Mouse (Mus musculus): ENCODE data around the gene Itga8. TPM values are rescaled to one million over a fixed set of nuclear protein-coding genes. Genes with fewer than 3 reads are reported as not detected.

Itga8 gene
- polyA plus RNA-seq, 1 experiment from 2014 or later = 2.4 TPM

DNA sequence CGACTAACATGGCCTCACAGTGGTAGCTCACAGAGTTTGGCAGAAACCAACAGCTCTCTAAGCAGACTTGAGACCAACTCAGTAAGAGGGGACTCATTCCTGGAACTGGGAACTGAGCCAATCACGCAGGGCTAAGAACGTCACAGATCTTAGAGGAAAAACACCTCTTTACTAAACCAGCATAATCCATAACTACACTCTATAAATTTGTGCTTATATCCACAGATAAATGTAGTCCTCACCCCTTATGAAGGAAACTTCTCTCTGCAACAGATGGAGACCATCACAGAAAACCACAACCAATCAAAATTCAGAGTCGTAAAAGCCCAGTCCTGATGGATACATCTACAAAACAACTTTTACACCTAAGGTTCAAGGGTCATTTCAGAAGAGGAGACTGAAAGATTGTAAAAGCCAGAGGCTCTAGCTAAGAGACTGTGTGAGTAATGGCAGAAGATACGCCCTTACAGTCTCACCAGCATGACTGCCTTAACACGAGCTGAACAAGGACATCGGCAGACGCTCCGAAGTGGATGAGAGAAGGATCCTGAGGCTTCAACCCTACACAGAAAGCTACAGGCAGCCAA lies 3.4 kb upstream of the Itga8 start:
- 83% methylated on average over 9 of the region's 9 CpGs for WGBS
- Histone ChIP-seq H3K27me3 (ENCODE audit: control insufficient read depth, insufficient read depth, low read length) (no peaks in the 10 kb centered on the region), H3K27ac (ENCODE audit: low read depth, low read length) (no peak overlapping the region), H3K4me1 (ENCODE audit: control insufficient read depth, insufficient read depth, low read length) (peaks cover 2% of the 10 kb centered on the region; the same call in 1 of the 2 replicates), H3K4me2 (ENCODE audit: low read depth, low read length) (no peak overlapping the region), H3K9ac (replicated peaks; ENCODE audit: low read depth, low read length) (no peak overlapping the region), H3K9me3 (ENCODE audit: control insufficient read depth, low read length) (no peaks in the 10 kb centered on the region), H3K4me3 (ENCODE audit: low read depth, low read length) (no peak overlapping the region), H3K36me3 (ENCODE audit: control insufficient read depth, insufficient read depth, low read length) (no peaks in the 10 kb centered on the region)
- ATAC-seq (ENCODE audit: low read depth) = no peak

GRCm38 (mm10) chr2:12300449-12301228 lies 1.1 kb downstream of the Itga8 start:
- H3K9ac ChIP-seq (replicated peaks; ENCODE audit: low read depth, low read length) = no peak overlapping the region
- peak overlapping the region; percentile 90 for H3K4me2 ChIP-seq (ENCODE audit: low read depth, low read length)
- H3K9me3 ChIP-seq (ENCODE audit: control insufficient read depth, low read length) = no peaks in the 10 kb centered on the region

DNA sequence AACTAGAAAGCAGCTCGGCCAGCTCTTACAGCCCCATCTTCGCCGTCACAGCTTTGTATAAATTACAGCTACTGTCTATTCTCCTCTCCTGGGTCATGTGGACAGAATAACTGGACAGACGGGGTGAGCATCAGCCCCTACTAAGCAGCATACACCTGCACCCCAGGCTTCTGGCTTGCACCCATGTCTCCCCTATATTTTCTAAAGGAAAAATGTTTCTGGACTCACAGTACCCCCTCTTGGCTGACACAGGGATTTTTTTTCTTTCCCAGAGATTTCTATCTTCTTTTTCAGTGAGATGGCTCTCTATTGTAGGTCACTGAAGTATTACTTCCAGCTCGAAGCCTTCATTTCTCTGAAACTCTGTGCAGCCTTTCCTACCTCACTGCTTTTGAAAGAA lies 4.4 kb downstream of the Itga8 start:
- no peak for ATAC-seq (ENCODE audit: low read depth)
- H3K9me3 ChIP-seq (ENCODE audit: control insufficient read depth, low read length) = no peaks in the 10 kb centered on the region
- H3K4me3 ChIP-seq (ENCODE audit: low read depth, low read length) = no peak overlapping the region
- peaks cover 2% of the 10 kb centered on the region; the same call in 1 of the 2 replicates for H3K4me1 ChIP-seq (ENCODE audit: control insufficient read depth, insufficient read depth, low read length)
- no peaks in the 10 kb centered on the region for H3K27me3 ChIP-seq (ENCODE audit: control insufficient read depth, insufficient read depth, low read length)
- H3K4me2 ChIP-seq (ENCODE audit: low read depth, low read length) = no peak overlapping the region
- H3K27ac ChIP-seq (ENCODE audit: low read depth, low read length) = no peak overlapping the region
- H3K9ac ChIP-seq (replicated peaks; ENCODE audit: low read depth, low read length) = no peak overlapping the region
- WGBS = 82% methylated on average over 5 of the region's 5 CpGs
- H3K36me3 ChIP-seq (ENCODE audit: control insufficient read depth, insufficient read depth, low read length) = no peaks in the 10 kb centered on the region

More at GRCm38 (mm10) chr2:12300449-12301228, 1.1 kb downstream of the Itga8 start:
- 74% methylated on average over 15 of the region's 15 CpGs for WGBS
- Histone ChIP-seq H3K36me3 (ENCODE audit: control insufficient read depth, insufficient read depth, low read length) (no peaks in the 10 kb centered on the region), H3K4me3 (ENCODE audit: low read depth, low read length) (peak overlapping the region; percentile 69), H3K27me3 (ENCODE audit: control insufficient read depth, insufficient read depth, low read length) (no peaks in the 10 kb centered on the region), H3K4me1 (ENCODE audit: control insufficient read depth, insufficient read depth, low read length) (peaks cover 2% of the 10 kb centered on the region; the same call in 1 of the 2 replicates), H3K27ac (ENCODE audit: low read depth, low read length) (no peak overlapping the region)
- ATAC-seq (ENCODE audit: low read depth) = 0 out of 2 replicates have a peak, but pooled peaks have one; percentile 3

DNA sequence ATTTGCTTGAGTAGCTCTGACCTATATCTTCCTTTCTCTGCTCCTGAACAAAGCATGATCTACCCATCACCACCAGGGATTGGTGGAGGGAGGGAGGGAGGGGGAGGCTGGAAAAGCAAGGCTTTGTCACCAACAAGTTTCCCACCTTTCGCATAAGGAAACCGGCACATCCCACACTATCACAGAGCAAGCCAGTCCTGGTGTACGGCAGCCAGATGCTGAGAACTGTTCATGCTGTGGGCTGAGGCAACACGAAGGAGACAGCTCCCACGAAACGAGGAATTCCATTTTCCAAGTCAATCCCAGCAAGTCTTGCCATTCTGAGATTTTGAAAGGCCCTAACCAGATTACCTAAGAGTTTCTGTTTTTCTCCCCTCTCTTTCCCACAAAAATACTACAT lies 6.6 kb downstream of the Itga8 start:
- no peaks in the 10 kb centered on the region for H3K9me3 ChIP-seq (ENCODE audit: control insufficient read depth, low read length)
- ATAC-seq (ENCODE audit: low read depth) = no peak
- WGBS = 95% methylated on average over 6 of the region's 6 CpGs

GRCm38 (mm10) chr2:12294060-12294459 lies 7.7 kb downstream of the Itga8 start:
- no peak overlapping the region for H3K9ac ChIP-seq (replicated peaks; ENCODE audit: low read depth, low read length)
- 84% methylated on average over 3 of the region's 3 CpGs for WGBS
- H3K27me3 ChIP-seq (ENCODE audit: control insufficient read depth, insufficient read depth, low read length) = no peaks in the 10 kb centered on the region
- no peak overlapping the region for H3K4me3 ChIP-seq (ENCODE audit: low read depth, low read length)
- no peaks in the 10 kb centered on the region for H3K36me3 ChIP-seq (ENCODE audit: control insufficient read depth, insufficient read depth, low read length)
- H3K27ac ChIP-seq (ENCODE audit: low read depth, low read length) = no peak overlapping the region
- no peaks in the 10 kb centered on the region for H3K4me1 ChIP-seq (ENCODE audit: control insufficient read depth, insufficient read depth, low read length)
- no peak overlapping the region for H3K4me2 ChIP-seq (ENCODE audit: low read depth, low read length)
- no peaks in the 10 kb centered on the region for H3K9me3 ChIP-seq (ENCODE audit: control insufficient read depth, low read length)
- ATAC-seq (ENCODE audit: low read depth) = no peak

More for the DNA sequence above, 6.6 kb downstream of the Itga8 start:
- Histone ChIP-seq H3K4me3 (ENCODE audit: low read depth, low read length) (no peak overlapping the region), H3K27me3 (ENCODE audit: control insufficient read depth, insufficient read depth, low read length) (no peaks in the 10 kb centered on the region), H3K27ac (ENCODE audit: low read depth, low read length) (no peak overlapping the region), H3K36me3 (ENCODE audit: control insufficient read depth, insufficient read depth, low read length) (no peaks in the 10 kb centered on the region), H3K4me1 (ENCODE audit: control insufficient read depth, insufficient read depth, low read length) (no peaks in the 10 kb centered on the region), H3K4me2 (ENCODE audit: low read depth, low read length) (no peak overlapping the region), H3K9ac (replicated peaks; ENCODE audit: low read depth, low read length) (no peak overlapping the region)

DNA sequence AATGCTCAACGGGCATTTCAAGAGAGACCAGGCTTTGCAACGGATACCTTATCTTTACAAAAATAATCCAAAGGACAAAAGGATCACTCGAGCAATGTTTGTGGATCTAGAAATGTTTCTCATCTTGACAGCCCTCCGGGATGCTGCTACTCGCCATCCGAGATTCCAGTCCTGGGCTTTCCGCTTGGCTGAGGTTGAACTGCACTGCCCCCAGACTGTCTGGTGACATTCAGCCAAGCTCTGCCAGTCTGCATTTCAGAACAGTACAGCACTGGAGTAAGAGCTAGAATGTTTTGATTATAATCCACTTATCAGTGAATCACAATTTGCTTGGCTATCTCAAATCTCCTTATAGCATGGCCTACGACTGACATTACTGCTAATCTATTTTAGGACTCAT lies 8.3 kb downstream of the Itga8 start:
- ATAC-seq (ENCODE audit: low read depth) = no peak
- no peaks in the 10 kb centered on the region for H3K9me3 ChIP-seq (ENCODE audit: control insufficient read depth, low read length)
- H3K9ac ChIP-seq (replicated peaks; ENCODE audit: low read depth, low read length) = no peak overlapping the region
- no peaks in the 10 kb centered on the region for H3K36me3 ChIP-seq (ENCODE audit: control insufficient read depth, insufficient read depth, low read length)
- no peak overlapping the region for H3K27ac ChIP-seq (ENCODE audit: low read depth, low read length)
- no peak overlapping the region for H3K4me2 ChIP-seq (ENCODE audit: low read depth, low read length)
- no peak overlapping the region for H3K4me3 ChIP-seq (ENCODE audit: low read depth, low read length)
- no peaks in the 10 kb centered on the region for H3K4me1 ChIP-seq (ENCODE audit: control insufficient read depth, insufficient read depth, low read length)
- 78% methylated on average over 8 of the region's 8 CpGs for WGBS
- H3K27me3 ChIP-seq (ENCODE audit: control insufficient read depth, insufficient read depth, low read length) = no peaks in the 10 kb centered on the region

- Histone ChIP-seq H3K4me1 (ENCODE audit: control insufficient read depth, insufficient read depth, low read length) (no peaks in the 10 kb centered on the region), H3K9me3 (ENCODE audit: control insufficient read depth, low read length) (no peaks in the 10 kb centered on the region), H3K4me3 (ENCODE audit: low read depth, low read length) (no peak overlapping the region), H3K36me3 (ENCODE audit: control insufficient read depth, insufficient read depth, low read length) (no peaks in the 10 kb centered on the region), H3K9ac (replicated peaks; ENCODE audit: low read depth, low read length) (no peak overlapping the region), H3K27ac (ENCODE audit: low read depth, low read length) (peak overlapping the region; percentile 35; the same call in 1 of the 2 replicates), H3K4me2 (ENCODE audit: low read depth, low read length) (no peak overlapping the region), H3K27me3 (ENCODE audit: control insufficient read depth, insufficient read depth, low read length) (no peaks in the 10 kb centered on the region)
- ATAC-seq (ENCODE audit: low read depth) = peak; percentile 93
- 33% methylated on average over 8 of the region's 8 CpGs for WGBS
Measured at GRCm38 (mm10) chr2:12292023-12292820, 9.5 kb downstream of the Itga8 start.

DNA sequence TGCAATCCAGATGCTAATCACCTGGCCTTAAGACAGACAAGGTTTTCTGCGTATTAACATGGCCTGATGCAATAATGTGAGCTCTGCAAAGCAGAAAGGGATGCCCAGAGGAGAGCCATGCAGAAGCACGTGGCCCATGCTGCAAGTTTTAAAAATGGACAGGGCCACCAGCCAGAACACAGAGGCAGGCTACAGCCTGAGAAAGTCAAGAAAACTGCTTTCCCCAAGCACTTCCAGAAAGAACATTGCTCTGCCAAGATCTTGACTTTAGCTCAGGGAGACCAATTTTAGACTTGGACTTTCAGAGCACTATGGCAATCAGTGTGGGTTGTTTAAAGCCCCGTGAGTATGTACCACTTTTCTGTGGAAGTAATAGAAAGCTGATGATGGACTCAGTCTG lies 11.5 kb downstream of the Itga8 start:
- WGBS = 88% methylated on average over 3 of the region's 3 CpGs
- H3K4me3 ChIP-seq (ENCODE audit: low read depth, low read length) = no peak overlapping the region
- ATAC-seq (ENCODE audit: low read depth) = no peak

DNA sequence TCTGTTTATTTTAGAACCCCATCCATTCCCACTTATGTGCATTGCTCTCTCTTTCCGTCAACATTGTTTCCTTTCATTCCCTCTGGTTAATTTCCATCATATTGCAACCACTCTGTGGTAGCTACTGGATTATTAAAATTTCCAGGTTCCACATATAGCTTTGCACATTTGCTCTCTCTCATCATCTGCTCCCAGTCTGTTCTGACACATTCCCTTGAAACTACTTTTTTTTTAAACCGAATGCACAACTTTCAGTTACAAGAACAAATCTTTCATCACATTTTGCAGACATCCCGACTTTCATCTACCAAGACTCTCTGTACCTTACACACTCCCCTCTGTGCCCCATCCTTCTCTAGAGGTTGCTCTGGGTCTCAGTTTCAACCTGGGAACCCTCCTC lies 13.9 kb downstream of the Itga8 start:
- no peaks in the 10 kb centered on the region for H3K27me3 ChIP-seq (ENCODE audit: control insufficient read depth, insufficient read depth, low read length)
- no peaks in the 10 kb centered on the region for H3K4me1 ChIP-seq (ENCODE audit: control insufficient read depth, insufficient read depth, low read length)
- H3K4me3 ChIP-seq (ENCODE audit: low read depth, low read length) = no peak overlapping the region
- ATAC-seq (ENCODE audit: low read depth) = no peak
- WGBS = 90% methylated on average over 3 of the region's 3 CpGs
- H3K36me3 ChIP-seq (ENCODE audit: control insufficient read depth, insufficient read depth, low read length) = no peaks in the 10 kb centered on the region
- no peak overlapping the region for H3K27ac ChIP-seq (ENCODE audit: low read depth, low read length)
- H3K9me3 ChIP-seq (ENCODE audit: control insufficient read depth, low read length) = no peaks in the 10 kb centered on the region
- no peak overlapping the region for H3K9ac ChIP-seq (replicated peaks; ENCODE audit: low read depth, low read length)
- H3K4me2 ChIP-seq (ENCODE audit: low read depth, low read length) = no peak overlapping the region

More for the DNA sequence above, 11.5 kb downstream of the Itga8 start:
- Histone ChIP-seq H3K9ac (replicated peaks; ENCODE audit: low read depth, low read length) (no peak overlapping the region), H3K36me3 (ENCODE audit: control insufficient read depth, insufficient read depth, low read length) (no peaks in the 10 kb centered on the region), H3K27me3 (ENCODE audit: control insufficient read depth, insufficient read depth, low read length) (no peaks in the 10 kb centered on the region), H3K4me1 (ENCODE audit: control insufficient read depth, insufficient read depth, low read length) (no peaks in the 10 kb centered on the region), H3K9me3 (ENCODE audit: control insufficient read depth, low read length) (no peaks in the 10 kb centered on the region), H3K27ac (ENCODE audit: low read depth, low read length) (no peak overlapping the region), H3K4me2 (ENCODE audit: low read depth, low read length) (no peak overlapping the region)

Measured in neural tube, embryonic 14.5 days (tissue).